Comparison of ENCODE assay signal across 8 mouse cellular contexts in the genomic region with DNA sequence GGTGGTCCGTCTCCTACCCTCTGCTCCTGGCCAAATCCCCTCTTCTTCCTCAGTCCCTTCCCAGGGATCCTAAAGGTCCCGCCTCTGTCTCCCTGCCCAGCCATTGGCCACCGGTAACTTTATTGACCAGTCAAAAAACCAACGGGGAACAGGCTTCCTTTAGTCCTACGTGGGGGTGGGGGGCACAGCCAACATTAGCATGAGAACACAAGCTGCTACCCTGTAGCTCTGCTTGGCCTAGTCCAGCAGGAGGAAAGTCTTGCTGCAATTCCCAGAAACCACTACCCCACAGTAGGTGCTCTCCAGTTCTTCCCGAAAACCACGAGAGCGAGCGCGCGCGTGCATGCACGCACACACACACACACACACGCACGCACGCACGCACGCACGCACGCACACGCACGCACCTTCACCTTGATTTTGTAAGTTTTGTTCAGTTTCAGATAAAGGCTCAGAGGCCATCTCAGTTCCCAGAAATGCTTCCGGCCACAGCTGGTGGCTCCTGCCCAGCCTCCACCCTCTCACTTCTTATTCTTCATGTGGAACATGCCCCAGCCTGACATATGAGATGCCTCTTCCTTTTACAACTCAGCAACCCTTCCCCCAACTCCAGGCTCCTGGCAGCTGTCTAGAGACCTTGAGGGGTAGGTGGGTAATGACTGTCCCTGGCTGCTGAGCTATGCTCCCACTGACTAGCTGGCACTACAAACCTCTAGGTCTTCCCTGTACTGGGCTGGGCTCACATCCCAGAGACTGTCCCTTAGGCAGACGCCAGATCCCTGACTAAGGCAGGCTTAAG. TPM values are rescaled to one million over a fixed set of nuclear protein-coding genes. Genes with fewer than 3 reads are reported as not detected.
DNase-seq lines count a peak whose midpoint lies in the region; ATAC-seq and TF ChIP-seq lines count a peak whose summit lies in the region.

No protein-coding gene starts in this region.

- H3K27me3 ChIP-seq in G1E (ENCODE audit: insufficient read depth, low read length) = peaks cover 30% of the 10 kb centered on the region
- peaks cover 30% of the 10 kb centered on the region for H3K27me3 ChIP-seq in hindbrain, embryonic 10.5 days (ENCODE audit: insufficient read depth, poor library complexity, severe bottlenecking)
- H3K27me3 ChIP-seq in lung, postnatal 0 days (replicated peaks; ENCODE audit: insufficient read depth, low read length) = peaks cover 4% of the 10 kb centered on the region; the same call in 1 of the 2 replicates

- no peak for TF ChIP-seq CTCF in G1E (IDR thresholded peaks at IDR 0.05; ENCODE audit: low read depth, low read length)
- no peak for TF ChIP-seq CTCF in lung, postnatal 0 days (IDR thresholded peaks at IDR 0.05)

- no peak overlapping the region for H3K4me3 ChIP-seq in G1E (ENCODE audit: low read depth, low read length)
- peak overlapping the region; percentile 53 for H3K4me3 ChIP-seq in hindbrain, embryonic 10.5 days
- H3K4me3 ChIP-seq in lung, postnatal 0 days (ENCODE audit: low read depth, low read length) = peak overlapping the region; percentile 50

- no peaks in the 10 kb centered on the region for H3K9me3 ChIP-seq in G1E (replicated peaks)
- H3K9me3 ChIP-seq in hindbrain, embryonic 10.5 days = no peaks in the 10 kb centered on the region
- no peaks in the 10 kb centered on the region for H3K9me3 ChIP-seq in lung, postnatal 0 days (ENCODE audit: low read length)

- 1% methylated on average over 24 of the region's 24 CpGs for WGBS in hindbrain, embryonic 10.5 days
- under 1% methylated on average over 15 of the region's 24 CpGs for WGBS in lung, postnatal 0 days

- H3K4me2 ChIP-seq in lung, postnatal 0 days (replicated peaks; ENCODE audit: low read depth, low read length) = peak overlapping the region; percentile 66

- H3K27ac ChIP-seq in hindbrain, embryonic 10.5 days = peak overlapping the region; percentile 92
- peak overlapping the region; percentile 88 for H3K27ac ChIP-seq in lung, postnatal 0 days (ENCODE audit: low read length)

- peak overlapping the region; percentile 51 for H3K9ac ChIP-seq in lung, postnatal 0 days (replicated peaks; ENCODE audit: low read depth)

- peaks cover 15% of the 10 kb centered on the region for H3K4me1 ChIP-seq in G1E (ENCODE audit: insufficient read depth, low read depth, low read length)
- peaks cover 50% of the 10 kb centered on the region for H3K4me1 ChIP-seq in hindbrain, embryonic 10.5 days (replicated peaks)
- peaks cover 17% of the 10 kb centered on the region for H3K4me1 ChIP-seq in lung, postnatal 0 days (ENCODE audit: insufficient read depth, low read depth, low read length)

- no peaks in the 10 kb centered on the region for H3K36me3 ChIP-seq in G1E (replicated peaks)
- H3K36me3 ChIP-seq in hindbrain, embryonic 10.5 days = peaks cover 28% of the 10 kb centered on the region
- no peaks in the 10 kb centered on the region for H3K36me3 ChIP-seq in lung, postnatal 0 days (ENCODE audit: insufficient read depth, low read length)

- TF ChIP-seq EP300 in lung, postnatal 0 days (IDR thresholded peaks at IDR 0.05) = no peak

- ATAC-seq in G1E (ENCODE audit: extremely low read depth, insufficient number of reproducible peaks, low FRiP score, poor library complexity, severe bottlenecking) = 0 out of 2 replicates have a peak, but pooled peaks have one; percentile 8
- ATAC-seq in lung, postnatal 0 days = peak; percentile 91

- no peak for DNase-seq in G1E (ENCODE audit: low spot score)
- DNase-seq in cerebellum, adult 8-10 months = peak; percentile 83
- DNase-seq in frontal cortex, adult 2 months (ENCODE audit: extremely low spot score in 1 of 2, low spot score in 1 of 2) = peak; percentile 66 to 85
- peak; percentile 87 for DNase-seq in hindbrain, embryonic 10.5 days (ENCODE audit: low spot score)
- peak; percentile 73 to 80 for DNase-seq in layer of hippocampus, postnatal 10 days (ENCODE audit: low spot score in 2 of 2)
- peak; percentile 92 for DNase-seq in lung, postnatal 0 days (ENCODE audit: low spot score)
- DNase-seq in ovary, postnatal 14 days (ENCODE audit: low spot score) = peak; percentile 73
- DNase-seq in thymus, postnatal 14 days = peak; percentile 74

RNA-seq across cellular contexts. Expression of gene Tnfrsf18, which starts 5.8 kb away (rescaled TPM):
- total RNA-seq in G1E (2014; fragmentation: Nextera tagmentation) = not detected in 2 replicates
- total RNA-seq in G1E (2017) = 0.22 TPM in 1 of 2 replicates, not detected in the other
- not detected in 2 replicates for polyA plus RNA-seq in G1E (2012)
- polyA plus RNA-seq in frontal cortex, adult 2 months (2012; rRNA removed) = 0.22 and 0.27 TPM in 2 replicates
- polyA plus RNA-seq in hindbrain, embryonic 10.5 days (2016; fragmentation: Nextera tagmentation; extraction: Ambion mirVana) = 1.3 and 1.4 TPM in 2 replicates
- total RNA-seq in layer of hippocampus, postnatal 10 days (2021) = not detected
- polyA plus RNA-seq in lung, postnatal 0 days (2015; fragmentation: Nextera tagmentation; extraction: Ambion mirVana) = 1.6 and 1.9 TPM in 2 replicates

RNA-seq across cellular contexts. Expression of gene Tnfrsf4, which starts 18.1 kb away (rescaled TPM):
- total RNA-seq in G1E (2014; fragmentation: Nextera tagmentation) (2.3 and 2.5 TPM in 2 replicates), G1E (2017) (1.2 and 3.1 TPM in 2 replicates)
- 0.58 and 1.1 TPM in 2 replicates for polyA plus RNA-seq in G1E (2012)
- 3.6 and 5.9 TPM in 2 replicates for polyA plus RNA-seq in frontal cortex, adult 2 months (2012; rRNA removed)
- 0.30 and 1.3 TPM in 2 replicates for polyA plus RNA-seq in hindbrain, embryonic 10.5 days (2016; fragmentation: Nextera tagmentation; extraction: Ambion mirVana)
- total RNA-seq in layer of hippocampus, postnatal 10 days (2021) = 1 to 10 TPM; 1.2 to 2.2 TPM
- 4.9 and 5.2 TPM in 2 replicates for polyA plus RNA-seq in lung, postnatal 0 days (2015; fragmentation: Nextera tagmentation; extraction: Ambion mirVana)

RNA-seq across cellular contexts. Expression of gene Ttll10, which starts 27.4 kb away (rescaled TPM):
- total RNA-seq in G1E (2014; fragmentation: Nextera tagmentation) = 1.5 TPM in 1 of 2 replicates, not detected in the other
- total RNA-seq in G1E (2017) = 0.12 TPM in 1 of 2 replicates, not detected in the other
- not detected in 2 replicates for polyA plus RNA-seq in G1E (2012)
- 0.04 and 0.06 TPM in 2 replicates for polyA plus RNA-seq in frontal cortex, adult 2 months (2012; rRNA removed)
- 0.27 and 0.30 TPM in 2 replicates for polyA plus RNA-seq in hindbrain, embryonic 10.5 days (2016; fragmentation: Nextera tagmentation; extraction: Ambion mirVana)
- total RNA-seq in layer of hippocampus, postnatal 10 days (2021) = under 1 TPM; 0.13 to 0.16 TPM
- 2.1 and 2.5 TPM in 2 replicates for polyA plus RNA-seq in lung, postnatal 0 days (2015; fragmentation: Nextera tagmentation; extraction: Ambion mirVana)

RNA-seq across cellular contexts. Expression of gene Sdf4, which starts 39.1 kb away (rescaled TPM):
- 51.0 and 94.4 TPM in 2 replicates for total RNA-seq in G1E (2014; fragmentation: Nextera tagmentation)
- total RNA-seq in G1E (2017) = 156 and 163 TPM in 2 replicates
- 30.7 and 31.8 TPM in 2 replicates for polyA plus RNA-seq in G1E (2012)
- polyA plus RNA-seq in frontal cortex, adult 2 months (2012; rRNA removed) = 123 and 128 TPM in 2 replicates
- 131 and 135 TPM in 2 replicates for polyA plus RNA-seq in hindbrain, embryonic 10.5 days (2016; fragmentation: Nextera tagmentation; extraction: Ambion mirVana)
- total RNA-seq in layer of hippocampus, postnatal 10 days (2021) = 100 to 1,000 TPM; 128 to 136 TPM
- polyA plus RNA-seq in lung, postnatal 0 days (2015; fragmentation: Nextera tagmentation; extraction: Ambion mirVana) = 155 and 166 TPM in 2 replicates

RNA-seq across cellular contexts. Expression of gene B3galt6, which starts 39.3 kb away (rescaled TPM):
- total RNA-seq in G1E (2014; fragmentation: Nextera tagmentation) (3.6 and 5.1 TPM in 2 replicates), G1E (2017) (11.6 and 11.7 TPM in 2 replicates)
- 4.1 and 4.2 TPM in 2 replicates for polyA plus RNA-seq in G1E (2012)
- 9.7 and 10.6 TPM in 2 replicates for polyA plus RNA-seq in frontal cortex, adult 2 months (2012; rRNA removed)
- 13.8 and 17.2 TPM in 2 replicates for polyA plus RNA-seq in hindbrain, embryonic 10.5 days (2016; fragmentation: Nextera tagmentation; extraction: Ambion mirVana)
- 10 to 100 TPM; 10.6 to 11.6 TPM for total RNA-seq in layer of hippocampus, postnatal 10 days (2021)
- 6.8 TPM in 2 replicates for polyA plus RNA-seq in lung, postnatal 0 days (2015; fragmentation: Nextera tagmentation; extraction: Ambion mirVana)
